Mouse (Mus musculus): Measurements from ENCODE around the gene Fgr. TPM values are rescaled to one million over a fixed set of nuclear protein-coding genes. Genes with fewer than 3 reads are reported as not detected.

The Fgr gene
- polyA plus RNA-seq, 1 experiment from 2014 or later = 0.79 TPM

DNA sequence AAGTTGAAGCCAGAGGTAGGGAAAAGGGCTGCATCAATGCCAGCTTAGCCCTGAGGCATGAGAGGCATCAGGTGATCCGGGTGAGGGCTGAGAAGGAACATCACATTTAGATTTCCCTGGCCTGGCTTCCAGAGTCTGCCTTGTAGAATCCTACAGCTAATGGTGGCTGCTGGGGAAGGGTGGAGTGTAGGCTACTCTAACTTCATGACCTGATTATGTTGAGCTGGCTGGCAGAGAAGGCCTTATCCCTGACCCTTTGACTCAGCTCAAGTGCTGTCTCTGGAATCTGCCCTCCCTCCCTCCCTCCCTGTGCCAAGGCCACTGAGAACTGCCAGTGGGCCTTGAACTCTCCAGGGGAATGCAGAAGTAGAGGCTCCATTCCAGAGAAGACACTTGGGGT, 61.6 kb downstream of the Fgr start:
- Histone ChIP-seq H3K9ac (ENCODE audit: low read length) (no peak overlapping the region), H3K4me1 (replicated peaks; ENCODE audit: control insufficient read depth, insufficient read depth, low read length) (peaks cover 24% of the 10 kb centered on the region)

DNA sequence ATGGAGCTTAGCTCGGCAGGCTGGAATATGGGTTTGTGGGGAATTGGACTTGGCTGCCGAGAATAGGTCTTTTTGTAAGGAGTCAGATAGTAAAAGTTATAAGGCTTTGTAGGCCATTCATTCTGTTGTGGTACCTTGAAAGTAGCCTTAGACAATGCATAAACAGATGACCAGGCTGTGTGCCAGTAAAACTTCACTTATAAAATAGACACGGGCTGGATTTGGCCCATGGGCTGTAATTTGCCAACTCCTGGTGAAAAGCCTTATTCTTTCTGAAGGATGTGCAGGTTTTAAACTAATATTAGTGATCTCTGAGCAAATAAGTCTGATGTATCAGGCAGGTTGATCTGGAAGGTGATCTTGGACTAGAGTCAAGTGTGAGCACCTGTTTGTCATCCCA, 62.1 kb downstream of the Fgr start:
- no peaks in the 10 kb centered on the region for H3K9me3 ChIP-seq (ENCODE audit: control insufficient read depth, low read length)
- 58% methylated on average over 3 of the region's 3 CpGs for WGBS
- H3K27ac ChIP-seq (ENCODE audit: low read length) = no peak overlapping the region
- no peak overlapping the region for H3K4me2 ChIP-seq (ENCODE audit: low read depth, low read length)
- ATAC-seq (ENCODE audit: low read depth) = no peak
- peaks cover 29% of the 10 kb centered on the region for H3K4me1 ChIP-seq (replicated peaks; ENCODE audit: control insufficient read depth, insufficient read depth, low read length)
- H3K36me3 ChIP-seq (ENCODE audit: control insufficient read depth, insufficient read depth, low read length) = no peaks in the 10 kb centered on the region
- H3K27me3 ChIP-seq (ENCODE audit: control insufficient read depth, insufficient read depth, low read depth, low read length) = no peaks in the 10 kb centered on the region
- no peak overlapping the region for H3K4me3 ChIP-seq (ENCODE audit: low read length)
- H3K9ac ChIP-seq (ENCODE audit: low read length) = no peak overlapping the region

More for the DNA sequence above, 61.6 kb downstream of the Fgr start:
- H3K27ac ChIP-seq (ENCODE audit: low read length) = no peak overlapping the region
- no peaks in the 10 kb centered on the region for H3K27me3 ChIP-seq (ENCODE audit: control insufficient read depth, insufficient read depth, low read depth, low read length)
- ATAC-seq (ENCODE audit: low read depth) = no peak
- H3K4me2 ChIP-seq (ENCODE audit: low read depth, low read length) = no peak overlapping the region
- H3K4me3 ChIP-seq (ENCODE audit: low read length) = no peak overlapping the region
- WGBS = 85% methylated on average over 1 of the region's 1 CpGs
- no peaks in the 10 kb centered on the region for H3K9me3 ChIP-seq (ENCODE audit: control insufficient read depth, low read length)
- no peaks in the 10 kb centered on the region for H3K36me3 ChIP-seq (ENCODE audit: control insufficient read depth, insufficient read depth, low read length)

GRCm38 (mm10) chr4:133037293-133037692, 63.4 kb downstream of the Fgr start:
- no peak overlapping the region for H3K9ac ChIP-seq (ENCODE audit: low read length)
- H3K27ac ChIP-seq (ENCODE audit: low read length) = no peak overlapping the region
- H3K9me3 ChIP-seq (ENCODE audit: control insufficient read depth, low read length) = no peaks in the 10 kb centered on the region

GRCm38 (mm10) chr4:133037798-133038197, 63.9 kb downstream of the Fgr start:
- no peaks in the 10 kb centered on the region for H3K27me3 ChIP-seq (ENCODE audit: control insufficient read depth, insufficient read depth, low read depth, low read length)
- H3K27ac ChIP-seq (ENCODE audit: low read length) = no peak overlapping the region
- H3K9me3 ChIP-seq (ENCODE audit: control insufficient read depth, low read length) = no peaks in the 10 kb centered on the region
- no peaks in the 10 kb centered on the region for H3K36me3 ChIP-seq (ENCODE audit: control insufficient read depth, insufficient read depth, low read length)
- peaks cover 48% of the 10 kb centered on the region for H3K4me1 ChIP-seq (replicated peaks; ENCODE audit: control insufficient read depth, insufficient read depth, low read length)
- peak overlapping the region; percentile 66 for H3K4me3 ChIP-seq (ENCODE audit: low read length)
- WGBS = 31% methylated on average over 6 of the region's 6 CpGs
- ATAC-seq (ENCODE audit: low read depth) = no peak
- peak overlapping the region; percentile 82; the same call in 1 of the 2 replicates for H3K9ac ChIP-seq (ENCODE audit: low read length)
- peak overlapping the region; percentile 100 for H3K4me2 ChIP-seq (ENCODE audit: low read depth, low read length)

More at GRCm38 (mm10) chr4:133037293-133037692, 63.4 kb downstream of the Fgr start:
- Histone ChIP-seq H3K27me3 (ENCODE audit: control insufficient read depth, insufficient read depth, low read depth, low read length) (no peaks in the 10 kb centered on the region), H3K36me3 (ENCODE audit: control insufficient read depth, insufficient read depth, low read length) (no peaks in the 10 kb centered on the region), H3K4me1 (replicated peaks; ENCODE audit: control insufficient read depth, insufficient read depth, low read length) (peaks cover 42% of the 10 kb centered on the region), H3K4me3 (ENCODE audit: low read length) (no peak overlapping the region), H3K4me2 (ENCODE audit: low read depth, low read length) (no peak overlapping the region)
- WGBS = 34% methylated on average over 9 of the region's 9 CpGs
- no peak for ATAC-seq (ENCODE audit: low read depth)

- H3K36me3 ChIP-seq (ENCODE audit: control insufficient read depth, insufficient read depth, low read length) = no peaks in the 10 kb centered on the region
- peak; percentile 75 for ATAC-seq (ENCODE audit: low read depth)
- H3K9me3 ChIP-seq (ENCODE audit: control insufficient read depth, low read length) = no peaks in the 10 kb centered on the region
- H3K4me2 ChIP-seq (ENCODE audit: low read depth, low read length) = peak overlapping the region; percentile 100
- peak overlapping the region; percentile 96 for H3K27ac ChIP-seq (ENCODE audit: low read length)
- H3K4me1 ChIP-seq (replicated peaks; ENCODE audit: control insufficient read depth, insufficient read depth, low read length) = peaks cover 56% of the 10 kb centered on the region
- H3K4me3 ChIP-seq (ENCODE audit: low read length) = peak overlapping the region; percentile 66
- WGBS = 1% methylated on average over 49 of the region's 76 CpGs
- peak overlapping the region; percentile 82 for H3K9ac ChIP-seq (ENCODE audit: low read length)
- no peaks in the 10 kb centered on the region for H3K27me3 ChIP-seq (ENCODE audit: control insufficient read depth, insufficient read depth, low read depth, low read length)
These were observed 64.7 kb downstream of the Fgr start for GRCm38 (mm10) chr4:133038521-133039115.

- Histone ChIP-seq H3K4me2 (ENCODE audit: low read depth, low read length) (peak overlapping the region; percentile 100), H3K36me3 (ENCODE audit: control insufficient read depth, insufficient read depth, low read length) (no peaks in the 10 kb centered on the region), H3K9ac (ENCODE audit: low read length) (peak overlapping the region; percentile 82), H3K4me1 (replicated peaks; ENCODE audit: control insufficient read depth, insufficient read depth, low read length) (peaks cover 62% of the 10 kb centered on the region), H3K4me3 (ENCODE audit: low read length) (peak overlapping the region; percentile 66), H3K9me3 (ENCODE audit: control insufficient read depth, low read length) (no peaks in the 10 kb centered on the region), H3K27ac (ENCODE audit: low read length) (peak overlapping the region; percentile 96), H3K27me3 (ENCODE audit: control insufficient read depth, insufficient read depth, low read depth, low read length) (no peaks in the 10 kb centered on the region)
- peak; percentile 36 for ATAC-seq (ENCODE audit: low read depth)
- under 1% methylated on average over 51 of the region's 77 CpGs for WGBS
These were observed 65.4 kb downstream of the Fgr start for GRCm38 (mm10) chr4:133039116-133039819.

DNA sequence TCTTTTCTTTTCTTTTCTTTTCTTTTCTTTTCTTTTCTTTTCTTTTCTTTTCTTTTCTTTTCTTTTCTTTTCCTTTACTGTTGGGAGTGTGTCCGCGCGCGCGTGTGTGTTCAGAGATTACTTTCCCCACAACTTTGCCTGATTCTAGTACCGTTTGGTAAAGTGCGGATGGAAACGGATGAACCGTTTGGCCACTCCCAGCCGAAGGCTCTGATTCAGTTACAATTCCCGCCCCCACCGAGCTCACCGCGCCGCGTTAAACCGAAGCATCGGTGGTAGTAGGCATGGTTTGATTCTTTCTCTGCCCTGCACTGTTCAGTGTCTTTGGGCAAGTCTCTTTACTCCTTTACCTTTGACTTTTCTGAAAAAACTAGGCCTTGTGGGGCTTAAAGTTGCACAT, 65.9 kb downstream of the Fgr start:
- H3K9ac ChIP-seq (ENCODE audit: low read length) = peak overlapping the region; percentile 82

GRCm38 (mm10) chr4:133040241-133040904, 66.5 kb downstream of the Fgr start:
- H3K36me3 ChIP-seq (ENCODE audit: control insufficient read depth, insufficient read depth, low read length) = no peaks in the 10 kb centered on the region
- H3K4me1 ChIP-seq (replicated peaks; ENCODE audit: control insufficient read depth, insufficient read depth, low read length) = peaks cover 70% of the 10 kb centered on the region
- no peaks in the 10 kb centered on the region for H3K27me3 ChIP-seq (ENCODE audit: control insufficient read depth, insufficient read depth, low read depth, low read length)
- ATAC-seq (ENCODE audit: low read depth) = no peak
- H3K4me2 ChIP-seq (ENCODE audit: low read depth, low read length) = peak overlapping the region; percentile 100
- H3K9me3 ChIP-seq (ENCODE audit: control insufficient read depth, low read length) = no peaks in the 10 kb centered on the region
- peak overlapping the region; percentile 96 for H3K27ac ChIP-seq (ENCODE audit: low read length)
- WGBS = 41% methylated on average over 14 of the region's 14 CpGs
- H3K9ac ChIP-seq (ENCODE audit: low read length) = peak overlapping the region; percentile 82
- H3K4me3 ChIP-seq (ENCODE audit: low read length) = peak overlapping the region; percentile 66

More for the DNA sequence above, 65.9 kb downstream of the Fgr start:
- Histone ChIP-seq H3K4me3 (ENCODE audit: low read length) (peak overlapping the region; percentile 66), H3K4me1 (replicated peaks; ENCODE audit: control insufficient read depth, insufficient read depth, low read length) (peaks cover 68% of the 10 kb centered on the region), H3K27ac (ENCODE audit: low read length) (peak overlapping the region; percentile 96), H3K9me3 (ENCODE audit: control insufficient read depth, low read length) (no peaks in the 10 kb centered on the region), H3K4me2 (ENCODE audit: low read depth, low read length) (peak overlapping the region; percentile 100), H3K36me3 (ENCODE audit: control insufficient read depth, insufficient read depth, low read length) (no peaks in the 10 kb centered on the region), H3K27me3 (ENCODE audit: control insufficient read depth, insufficient read depth, low read depth, low read length) (no peaks in the 10 kb centered on the region)
- no peak for ATAC-seq (ENCODE audit: low read depth)
- 10% methylated on average over 18 of the region's 18 CpGs for WGBS

DNA sequence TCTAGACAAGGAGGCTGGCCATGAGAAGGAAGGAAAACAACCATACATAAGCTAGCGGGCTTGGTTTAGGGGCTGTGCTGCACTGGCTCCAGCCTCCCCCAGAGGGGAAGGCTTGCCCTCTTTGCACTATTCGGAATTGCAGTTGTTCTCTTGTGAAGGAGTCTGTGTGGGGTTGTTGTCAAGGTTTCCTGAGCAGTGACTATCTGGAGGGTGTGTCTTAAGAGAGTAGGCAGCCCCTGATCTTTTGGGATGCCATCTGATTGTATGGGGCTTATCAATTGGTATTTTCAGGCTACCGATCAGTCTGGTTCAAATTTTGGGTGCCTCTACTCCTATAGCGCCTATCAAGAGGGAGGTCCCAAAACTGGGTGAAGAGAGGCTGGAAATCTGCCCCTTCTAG, 68.3 kb downstream of the Fgr start:
- no peaks in the 10 kb centered on the region for H3K36me3 ChIP-seq (ENCODE audit: control insufficient read depth, insufficient read depth, low read length)
- no peaks in the 10 kb centered on the region for H3K9me3 ChIP-seq (ENCODE audit: control insufficient read depth, low read length)
- peaks cover 83% of the 10 kb centered on the region for H3K4me1 ChIP-seq (replicated peaks; ENCODE audit: control insufficient read depth, insufficient read depth, low read length)
- peak overlapping the region; percentile 100 for H3K4me2 ChIP-seq (ENCODE audit: low read depth, low read length)
- WGBS = 30% methylated on average over 4 of the region's 4 CpGs
- no peaks in the 10 kb centered on the region for H3K27me3 ChIP-seq (ENCODE audit: control insufficient read depth, insufficient read depth, low read depth, low read length)
- H3K9ac ChIP-seq (ENCODE audit: low read length) = peak overlapping the region; percentile 29; the same call in 1 of the 2 replicates
- peak overlapping the region; percentile 94 for H3K27ac ChIP-seq (ENCODE audit: low read length)
- ATAC-seq (ENCODE audit: low read depth) = no peak
- no peak overlapping the region; the same call in 1 of the 2 replicates for H3K4me3 ChIP-seq (ENCODE audit: low read length)
